Mouse (Mus musculus) liver, embryonic 16.5 days (tissue): ENCODE data around the gene Cnot10. TPM values are rescaled to one million over a fixed set of nuclear protein-coding genes. Genes with fewer than 3 reads are reported as not detected.
A peak's percentile ranks its signal among the peaks of the same experiment; 100 is the strongest.

Source experiments
- ATAC-seq: fragments of 200-750 bp; cut with Nextera tagmentation; 2 replicates; pipeline ENCODE4 v1.8.0; 2017; ENCODE audit warnings: low read depth, mild to moderate bottlenecking, moderate number of reproducible peaks, moderate library complexity
- H3K27ac ChIP-seq: fragments of 300-500 bp; sonication (generic); 2 replicates; pipeline ENCODE4 v1.5.1; 2014; ENCODE audit warnings: mild to moderate bottlenecking, low read length
- H3K27me3 ChIP-seq: fragments of 300-500 bp; sonication (generic); 2 replicates; pipeline ENCODE4 v1.6.1; 2014; ENCODE audit warnings: low read depth, low read length, mixed read lengths; ENCODE audit not compliant: control insufficient read depth, insufficient read depth
- H3K36me3 ChIP-seq: fragments of 300-500 bp; sonication (generic); 2 replicates; pipeline ENCODE4 v1.6.1; 2014; ENCODE audit warnings: mild to moderate bottlenecking; ENCODE audit not compliant: control insufficient read depth, insufficient read depth
- H3K4me1 ChIP-seq: fragments of 300-500 bp; sonication (generic); 2 replicates; pipeline ENCODE4 v1.6.1; 2014; ENCODE audit warnings: low read depth, low read length, mixed read lengths; ENCODE audit not compliant: control insufficient read depth
- H3K4me2 ChIP-seq: fragments of 300-500 bp; sonication (generic); 2 replicates; pipeline ENCODE4 v1.6.1; 2014; ENCODE audit warnings: low read depth, low read length, mixed read lengths
- H3K4me3 ChIP-seq: fragments of 300-500 bp; sonication (generic); 2 replicates; pipeline ENCODE4 v1.5.1; 2014; ENCODE audit warnings: low read depth, mild to moderate bottlenecking, low read length
- H3K9ac ChIP-seq: fragments of 300-500 bp; sonication (generic); 2 replicates; pipeline ENCODE4 v1.6.1; 2014; ENCODE audit warnings: low read depth, low read length
- H3K9me3 ChIP-seq: fragments of 300-500 bp; sonication (generic); replicated peaks from 2 replicates; pipeline ENCODE4 v1.6.1; 2016; ENCODE audit warnings: low read length; ENCODE audit not compliant: control insufficient read depth
- WGBS: fragments of 180-500 bp; shearing (Covaris S2); extraction: QIAGEN DNeasy Blood & Tissue Kit; methylation state at CpG from one replicate; pipeline ENCODE4 v1.1.7; 2014; ENCODE audit not compliant: insufficient replicate concordance; 5-methylcytosine and 5-hydroxymethylcytosine counted together
- polyA plus RNA-seq: library from polyadenylated mRNA; unstranded; fragments of >200 nt; fragmentation: Nextera tagmentation; extraction: Ambion mirVana; gene quantifications from 2 replicates; pipeline ENCODE4 v1.2.1, GENCODE M21; 2015

The Cnot10 gene
- polyA plus RNA-seq, 1 experiment from 2014 or later = 24.4 TPM

- Histone ChIP-seq H3K4me1 (peaks cover 10% of the 10 kb centered on the region), H3K36me3 (no peaks in the 10 kb centered on the region), H3K27me3 (peaks cover 2% of the 10 kb centered on the region; the same call in 1 of the 2 replicates), H3K9me3 (no peaks in the 10 kb centered on the region), H3K4me3 (peak overlapping the region; percentile 89), H3K27ac (peak overlapping the region; percentile 86), H3K9ac (peak overlapping the region; percentile 77), H3K4me2 (peak overlapping the region; percentile 94)
- WGBS = 9% methylated on average over 18 of the region's 18 CpGs
- ATAC-seq = peak; percentile 0; the same call in 1 of the 2 replicates
Measured at GRCm38 (mm10) chr9:114639186-114639748, 717 bp downstream of the Cnot10 start.

GRCm38 (mm10) chr9:114636751-114637150, 3.2 kb downstream of the Cnot10 start:
- H3K9ac ChIP-seq = no peak overlapping the region
- no peak for ATAC-seq
- H3K4me3 ChIP-seq = no peak overlapping the region
- WGBS = 74% methylated on average over 3 of the region's 3 CpGs
- H3K4me2 ChIP-seq = no peak overlapping the region
- H3K9me3 ChIP-seq = no peaks in the 10 kb centered on the region
- no peaks in the 10 kb centered on the region for H3K27me3 ChIP-seq
- H3K27ac ChIP-seq = no peak overlapping the region
- H3K36me3 ChIP-seq = no peaks in the 10 kb centered on the region
- peaks cover 10% of the 10 kb centered on the region for H3K4me1 ChIP-seq

DNA sequence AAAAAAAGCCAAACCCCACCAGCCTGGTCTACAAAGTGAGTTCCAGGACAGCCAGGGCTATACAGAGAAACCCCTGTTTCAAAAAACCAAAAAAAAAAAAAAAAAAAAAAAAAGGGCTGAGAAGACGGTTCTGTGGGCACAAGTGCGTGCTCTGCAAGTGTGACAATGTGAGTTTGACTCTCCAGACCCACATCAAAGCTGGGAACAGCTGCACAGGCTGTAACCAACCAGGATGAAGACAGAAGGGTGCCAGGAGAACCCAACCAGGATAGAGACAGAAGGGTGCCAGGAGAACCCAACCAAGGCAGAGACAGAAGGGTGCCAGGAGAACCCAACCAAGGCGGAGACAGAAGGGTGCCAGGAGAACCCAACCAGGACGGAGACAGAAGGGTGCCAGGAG, 3.8 kb downstream of the Cnot10 start:
- no peak overlapping the region for H3K4me3 ChIP-seq
- H3K4me1 ChIP-seq = peaks cover 10% of the 10 kb centered on the region
- ATAC-seq = no peak
- no peak overlapping the region for H3K4me2 ChIP-seq
- H3K27me3 ChIP-seq = no peaks in the 10 kb centered on the region
- H3K9me3 ChIP-seq = no peaks in the 10 kb centered on the region
- WGBS = 88% methylated on average over 4 of the region's 4 CpGs
- no peak overlapping the region for H3K9ac ChIP-seq
- H3K36me3 ChIP-seq = no peaks in the 10 kb centered on the region; the same call in 1 of the 2 replicates
- H3K27ac ChIP-seq = no peak overlapping the region

DNA sequence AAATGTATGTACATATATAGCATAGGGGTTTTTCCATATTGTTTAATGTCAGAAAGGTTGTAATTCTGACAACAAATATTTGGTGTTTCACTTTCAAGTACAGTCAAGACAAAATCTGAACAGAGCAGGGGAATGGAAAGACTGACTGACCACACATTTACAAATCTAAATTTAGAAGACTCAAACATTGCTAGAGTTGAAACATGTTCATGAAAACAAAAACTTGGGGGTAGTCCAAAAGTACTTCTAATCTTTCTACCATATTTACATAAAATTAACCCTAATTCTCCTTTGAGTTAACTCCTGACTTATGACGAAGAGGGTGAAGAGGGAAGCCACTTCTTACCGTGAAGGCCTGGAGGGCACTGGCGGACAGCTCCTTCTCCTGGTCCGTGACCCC, 7.7 kb downstream of the Cnot10 start:
- no peak for ATAC-seq
- Histone ChIP-seq H3K36me3 (peaks cover 11% of the 10 kb centered on the region), H3K27ac (no peak overlapping the region), H3K9ac (no peak overlapping the region), H3K4me3 (no peak overlapping the region), H3K9me3 (no peaks in the 10 kb centered on the region), H3K4me2 (no peak overlapping the region), H3K27me3 (no peaks in the 10 kb centered on the region), H3K4me1 (no peaks in the 10 kb centered on the region)
- 77% methylated on average over 4 of the region's 4 CpGs for WGBS

GRCm38 (mm10) chr9:114626726-114627125, 13.3 kb downstream of the Cnot10 start:
- 56% methylated on average over 4 of the region's 4 CpGs for WGBS
- Histone ChIP-seq H3K4me3 (no peak overlapping the region), H3K9me3 (no peaks in the 10 kb centered on the region), H3K4me1 (no peaks in the 10 kb centered on the region), H3K9ac (no peak overlapping the region), H3K27ac (no peak overlapping the region), H3K4me2 (no peak overlapping the region), H3K36me3 (peaks cover 28% of the 10 kb centered on the region), H3K27me3 (no peaks in the 10 kb centered on the region)
- peak; percentile 87 for ATAC-seq

DNA sequence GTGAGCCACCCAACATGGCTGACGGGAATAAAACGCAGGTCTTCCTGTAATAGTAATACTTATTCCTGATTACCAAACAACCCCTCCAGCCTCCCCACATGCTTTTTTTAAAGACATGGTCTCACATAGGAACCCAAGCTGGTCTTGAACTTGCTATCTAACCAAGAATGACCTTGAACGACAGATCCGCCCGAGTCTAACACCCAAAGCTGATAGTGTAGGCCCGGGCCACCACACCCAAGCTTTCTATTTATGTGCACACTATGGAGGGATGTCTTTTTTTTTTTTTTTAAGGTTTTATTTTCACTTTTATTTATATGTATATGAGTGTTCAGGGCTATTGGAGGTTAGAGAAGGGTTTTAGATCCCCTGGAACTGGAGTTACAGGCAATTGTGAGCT, 15.8 kb downstream of the Cnot10 start:
- Histone ChIP-seq H3K9me3 (no peaks in the 10 kb centered on the region), H3K4me1 (no peaks in the 10 kb centered on the region), H3K4me3 (no peak overlapping the region), H3K4me2 (no peak overlapping the region), H3K27ac (no peak overlapping the region), H3K27me3 (no peaks in the 10 kb centered on the region), H3K9ac (no peak overlapping the region), H3K36me3 (peaks cover 28% of the 10 kb centered on the region)
- WGBS = 70% methylated on average over 6 of the region's 6 CpGs
- no peak for ATAC-seq

DNA sequence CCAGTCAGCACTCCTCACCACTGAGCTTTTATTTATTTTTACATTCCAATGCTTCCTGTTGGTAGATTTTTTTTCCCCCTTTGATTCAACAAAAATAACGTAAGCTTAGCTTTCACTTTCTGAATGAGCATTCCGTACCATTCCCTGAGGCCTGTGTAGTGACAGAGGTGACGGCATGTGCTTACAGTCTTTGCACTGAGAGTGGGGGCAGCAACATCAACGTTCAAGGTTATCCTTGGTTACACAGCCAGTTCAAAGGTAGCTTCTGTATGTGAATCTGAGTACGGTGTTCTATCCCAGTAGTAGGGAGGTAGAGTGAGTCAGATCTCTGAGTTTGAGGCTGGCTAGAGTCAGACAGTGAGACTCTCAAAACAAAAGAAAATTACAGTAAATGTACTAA, 18.8 kb downstream of the Cnot10 start:
- WGBS = 69% methylated on average over 5 of the region's 5 CpGs
- Histone ChIP-seq H3K27ac (peak overlapping the region; percentile 3), H3K27me3 (no peaks in the 10 kb centered on the region), H3K4me1 (no peaks in the 10 kb centered on the region), H3K36me3 (peaks cover 26% of the 10 kb centered on the region), H3K9me3 (no peaks in the 10 kb centered on the region), H3K4me3 (no peak overlapping the region), H3K4me2 (no peak overlapping the region), H3K9ac (no peak overlapping the region)
- peak; percentile 92 for ATAC-seq

GRCm38 (mm10) chr9:114614176-114614953, 25.6 kb downstream of the Cnot10 start:
- Histone ChIP-seq H3K27me3 (no peaks in the 10 kb centered on the region), H3K4me3 (no peak overlapping the region), H3K4me2 (no peak overlapping the region), H3K9me3 (no peaks in the 10 kb centered on the region), H3K27ac (no peak overlapping the region), H3K4me1 (no peaks in the 10 kb centered on the region), H3K9ac (no peak overlapping the region), H3K36me3 (peaks cover 28% of the 10 kb centered on the region)
- peak; percentile 45; the same call in 1 of the 2 replicates for ATAC-seq
- WGBS = 73% methylated on average over 9 of the region's 9 CpGs

DNA sequence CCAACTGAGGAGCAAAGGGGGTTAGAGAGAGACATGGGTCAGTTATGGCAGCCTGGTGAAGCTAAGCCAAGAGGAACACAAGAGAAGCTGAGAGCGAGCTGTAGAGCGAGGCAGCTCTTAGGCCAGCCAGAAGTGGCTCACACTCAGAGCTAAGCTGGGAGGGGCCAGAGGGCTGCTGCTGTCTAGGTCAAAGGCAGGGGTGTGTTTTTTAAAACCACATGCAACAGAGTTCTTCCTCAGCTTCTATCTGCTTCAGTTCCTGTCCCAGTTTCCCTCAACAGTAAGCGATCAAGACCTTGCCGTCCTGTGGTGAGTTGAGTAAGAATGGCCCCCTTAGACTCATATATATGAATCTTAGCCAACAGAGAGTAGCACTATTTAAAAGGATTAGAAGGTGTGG, 27.0 kb downstream of the Cnot10 start:
- 82% methylated on average over 4 of the region's 4 CpGs for WGBS
- Histone ChIP-seq H3K27me3 (no peaks in the 10 kb centered on the region), H3K4me1 (no peaks in the 10 kb centered on the region), H3K27ac (no peak overlapping the region), H3K9me3 (no peaks in the 10 kb centered on the region), H3K9ac (no peak overlapping the region), H3K4me2 (no peak overlapping the region), H3K4me3 (no peak overlapping the region), H3K36me3 (peaks cover 34% of the 10 kb centered on the region)
- no peak for ATAC-seq
